Mouse (Mus musculus) limb, embryonic 11.5 days (tissue): ENCODE results near the gene Tomm7. TPM values are rescaled to one million over a fixed set of nuclear protein-coding genes. Genes with fewer than 3 reads are reported as not detected.
A peak's percentile ranks its signal among the peaks of the same experiment; 100 is the strongest.
"Not testable (repeated sequence)": the region's sequence is repeated elsewhere in the genome, so short reads cannot be mapped to it uniquely, and the experiment has no call there.

Experiments
- ATAC-seq: fragments of 200-750 bp; cut with Nextera tagmentation; 2 replicates; pipeline ENCODE4 v1.8.0; 2017; ENCODE audit warnings: low read depth; ENCODE audit not compliant: insufficient number of reproducible peaks, low FRiP score, low TSS enrichment
- DNase-seq: peaks from one replicate; pipeline ENCODE4 v3.0.0-alpha.2; 2015; ENCODE audit warnings: low spot score
- H3K27ac ChIP-seq: fragments of 300-500 bp; sonication (generic); replicated peaks from 2 replicates; pipeline ENCODE4 v1.5.1; 2014; ENCODE audit warnings: low read depth, mild to moderate bottlenecking, low read length
- H3K27me3 ChIP-seq: fragments of 300-500 bp; sonication (generic); 2 replicates; pipeline ENCODE4 v1.6.1; 2014; ENCODE audit warnings: mild to moderate bottlenecking, low read length, mixed read lengths; ENCODE audit not compliant: control insufficient read depth, insufficient read depth
- H3K36me3 ChIP-seq: fragments of 300-500 bp; sonication (generic); 2 replicates; pipeline ENCODE4 v1.6.1; 2014; ENCODE audit warnings: mild to moderate bottlenecking, low read length, moderate library complexity, mixed read lengths; ENCODE audit not compliant: control insufficient read depth, insufficient read depth
- H3K4me1 ChIP-seq: fragments of 300-500 bp; sonication (generic); 2 replicates; pipeline ENCODE4 v1.6.1; 2014; ENCODE audit warnings: low read length, mixed read lengths; ENCODE audit not compliant: control insufficient read depth, insufficient read depth
- H3K4me2 ChIP-seq: fragments of 300-500 bp; sonication (generic); 2 replicates; pipeline ENCODE4 v1.6.1; 2014; ENCODE audit warnings: low read depth, mild to moderate bottlenecking, moderate library complexity; ENCODE audit not compliant: severe bottlenecking
- H3K4me3 ChIP-seq: fragments of 300-500 bp; sonication (generic); 2 replicates; pipeline ENCODE4 v1.5.1; 2014; ENCODE audit warnings: low read depth, low read length
- H3K9ac ChIP-seq: fragments of 300-500 bp; sonication (generic); 2 replicates; pipeline ENCODE4 v1.6.1; 2014; ENCODE audit warnings: mild to moderate bottlenecking, low read length
- H3K9me3 ChIP-seq: fragments of 300-500 bp; sonication (generic); 2 replicates; pipeline ENCODE4 v1.6.1; 2016; ENCODE audit warnings: low read length; ENCODE audit not compliant: control insufficient read depth
- WGBS: fragments of 180-500 bp; shearing (Covaris S2); extraction: QIAGEN DNeasy Blood & Tissue Kit; methylation state at CpG from one replicate; pipeline ENCODE4 v1.1.7; 2014; 5-methylcytosine and 5-hydroxymethylcytosine counted together
- polyA plus RNA-seq: library from polyadenylated mRNA; unstranded; fragments of >200 nt; fragmentation: Nextera tagmentation; extraction: Ambion mirVana; gene quantifications from 2 replicates; pipeline ENCODE4 v1.2.1, GENCODE M21; 2014

The Tomm7 gene
- 145 and 153 TPM in 2 replicates for polyA plus RNA-seq

DNA sequence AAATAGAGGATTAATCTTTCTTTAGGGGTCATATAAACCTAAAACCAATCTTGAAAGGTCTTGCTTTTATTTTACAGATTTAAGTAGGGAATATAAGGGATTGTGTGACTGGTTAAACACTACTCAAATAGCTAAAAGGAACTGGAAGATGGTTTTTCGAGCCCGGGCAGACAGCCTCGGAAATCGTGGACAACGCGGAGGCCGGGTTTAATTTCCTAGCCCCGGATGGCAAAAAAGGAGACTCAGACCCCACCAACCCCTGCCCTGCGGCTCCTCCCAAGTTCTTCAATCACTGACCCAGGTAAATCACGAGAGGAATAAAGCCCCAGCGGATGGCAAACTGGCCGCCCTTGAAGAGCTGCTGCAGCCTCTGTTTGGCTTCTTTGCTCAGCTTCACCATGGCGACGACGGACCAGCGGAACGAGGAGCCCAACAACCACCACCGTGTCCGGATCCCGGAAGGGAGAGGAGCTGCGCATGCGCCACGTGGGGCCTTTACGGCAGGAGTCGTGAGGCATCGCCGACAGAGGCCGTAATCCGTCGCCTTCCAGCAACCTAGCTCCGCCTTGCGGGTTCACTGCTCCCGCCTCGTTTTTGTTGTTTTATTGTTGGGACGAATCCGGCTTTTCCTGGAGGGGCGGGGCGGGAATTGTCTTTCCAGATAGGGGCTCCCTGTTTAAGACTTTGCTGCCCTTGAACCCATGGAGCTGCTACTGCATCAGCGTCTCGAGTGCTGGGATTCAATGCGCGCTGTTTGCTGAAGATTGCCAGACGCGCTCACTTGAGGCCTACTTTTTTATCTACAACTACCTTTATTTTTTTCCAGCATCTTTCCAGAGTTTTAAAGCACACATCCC lies at the start of gene Tomm7:
Tomm7 (minus strand) TSS at position 488 of the 857 bp plus-strand sequence.
- Histone ChIP-seq H3K9me3 (no peaks in the 10 kb centered on the region), H3K4me2 (peak within 1 kb of the TSS; percentile 51), H3K4me3 (peak within 1 kb of the TSS; percentile 61), H3K9ac (peak within 1 kb of the TSS; percentile 60), H3K27me3 (no peaks in the 10 kb centered on the region), H3K27ac (peak within 1 kb of the TSS; percentile 48), H3K4me1 (no peaks in the 10 kb centered on the region), H3K36me3 (peaks cover 2% of the 10 kb centered on the region; the same call in 1 of the 2 replicates)
- DNase-seq: peak; percentile 97
- WGBS: under 1% methylated on average over 44 of the region's 44 CpGs
- peak; percentile 86 for ATAC-seq

DNA sequence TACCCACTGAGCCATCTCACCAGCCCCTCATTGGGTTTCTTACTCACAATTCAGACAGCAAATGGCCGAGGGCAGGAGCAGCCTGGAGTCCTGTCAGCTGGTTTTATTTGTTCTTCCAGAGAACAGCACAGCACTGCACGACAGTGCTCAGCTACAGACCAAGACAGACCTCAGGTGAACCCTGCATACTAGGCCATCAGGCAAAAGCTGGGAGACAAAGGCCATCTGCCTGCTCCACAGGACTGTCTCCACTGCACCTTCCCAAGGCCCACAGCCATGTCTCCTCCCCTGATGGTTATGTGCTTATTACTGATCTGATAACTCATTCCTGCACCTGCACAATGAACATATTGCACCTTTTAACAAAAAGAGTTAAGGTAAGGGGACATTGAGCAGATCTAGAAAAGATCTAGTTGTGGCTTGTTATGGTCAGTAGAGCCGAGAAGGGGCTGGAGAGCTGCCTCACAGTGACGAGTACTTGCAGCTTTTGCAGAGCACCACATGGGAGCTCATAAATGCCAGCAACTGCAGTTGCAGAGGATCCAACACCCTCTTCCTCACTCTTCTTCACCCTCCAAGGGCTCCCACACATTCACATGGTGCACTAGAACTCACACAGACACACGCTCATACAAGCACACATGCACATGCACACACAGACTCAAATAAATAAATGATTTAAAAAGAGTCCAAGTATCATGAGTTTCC lies 49.3 kb upstream of the Tomm7 start:
- no peak for ATAC-seq
- DNase-seq: no peak
- 60% methylated on average over 5 of the region's 5 CpGs for WGBS
- no peak overlapping the region for H3K9ac ChIP-seq
- H3K36me3 ChIP-seq: no peaks in the 10 kb centered on the region
- no peak overlapping the region for H3K4me3 ChIP-seq
- no peak overlapping the region for H3K27ac ChIP-seq
- no peaks in the 10 kb centered on the region for H3K27me3 ChIP-seq
- H3K9me3 ChIP-seq: no peaks in the 10 kb centered on the region
- H3K4me2 ChIP-seq: no peak overlapping the region
- no peaks in the 10 kb centered on the region for H3K4me1 ChIP-seq

DNA sequence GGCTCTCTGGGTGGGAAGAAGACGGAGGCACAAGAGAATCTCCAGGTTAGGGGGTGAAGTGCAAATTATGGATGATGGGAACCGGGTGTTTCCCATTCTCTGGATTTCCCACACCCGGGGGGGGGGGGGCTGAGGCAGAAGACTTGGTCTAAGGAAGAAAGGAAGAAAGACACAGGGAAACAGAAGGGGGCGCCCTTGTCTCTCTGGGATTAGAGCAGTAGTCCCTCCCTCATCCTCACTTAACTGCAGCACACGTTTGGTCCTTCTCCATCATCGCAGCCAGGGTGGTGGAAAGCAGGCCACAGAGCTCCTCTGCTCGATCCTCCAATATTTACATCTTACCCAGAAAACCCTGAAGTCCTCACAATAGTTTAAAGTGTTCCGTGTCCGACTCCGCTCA lies 46.8 kb upstream of the Tomm7 start:
- no peak for ATAC-seq
- Histone ChIP-seq H3K36me3 (no peaks in the 10 kb centered on the region), H3K4me3 (no peak overlapping the region), H3K9ac (no peak overlapping the region), H3K27me3 (no peaks in the 10 kb centered on the region), H3K4me2 (no peak overlapping the region), H3K27ac (no peak overlapping the region), H3K4me1 (no peaks in the 10 kb centered on the region), H3K9me3 (no peaks in the 10 kb centered on the region)
- 42% methylated on average over 10 of the region's 10 CpGs for WGBS
- DNase-seq: peak; percentile 56

DNA sequence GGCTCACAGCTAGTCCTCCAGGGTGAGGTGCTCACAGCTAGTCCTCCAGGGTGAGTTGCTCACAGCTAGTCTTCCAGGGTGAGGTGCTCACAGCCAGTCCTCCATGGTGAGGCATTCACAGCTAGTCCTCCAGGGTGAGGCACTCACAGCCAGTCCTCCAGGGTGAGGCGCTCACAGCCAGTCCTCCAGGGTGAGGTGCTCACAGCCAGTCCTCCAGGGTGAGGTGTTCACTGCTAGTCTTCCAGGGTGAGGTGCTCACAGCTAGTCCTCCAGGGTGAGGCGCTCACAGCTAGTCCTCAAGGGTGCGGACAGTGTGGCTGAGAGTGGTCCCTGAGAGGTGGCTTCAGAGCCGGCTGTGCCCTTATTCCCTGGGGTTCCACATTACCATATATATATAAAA lies 45.5 kb upstream of the Tomm7 start:
- H3K9me3 ChIP-seq: no peaks in the 10 kb centered on the region
- no peaks in the 10 kb centered on the region for H3K36me3 ChIP-seq
- no peaks in the 10 kb centered on the region for H3K27me3 ChIP-seq
- H3K4me2 ChIP-seq: no peak overlapping the region
- no peaks in the 10 kb centered on the region for H3K4me1 ChIP-seq
- no peak for DNase-seq
- WGBS: 81% methylated on average over 4 of the region's 4 CpGs
- H3K9ac ChIP-seq: no peak overlapping the region
- no peak overlapping the region for H3K4me3 ChIP-seq
- H3K27ac ChIP-seq: no peak overlapping the region
- no peak for ATAC-seq

DNA sequence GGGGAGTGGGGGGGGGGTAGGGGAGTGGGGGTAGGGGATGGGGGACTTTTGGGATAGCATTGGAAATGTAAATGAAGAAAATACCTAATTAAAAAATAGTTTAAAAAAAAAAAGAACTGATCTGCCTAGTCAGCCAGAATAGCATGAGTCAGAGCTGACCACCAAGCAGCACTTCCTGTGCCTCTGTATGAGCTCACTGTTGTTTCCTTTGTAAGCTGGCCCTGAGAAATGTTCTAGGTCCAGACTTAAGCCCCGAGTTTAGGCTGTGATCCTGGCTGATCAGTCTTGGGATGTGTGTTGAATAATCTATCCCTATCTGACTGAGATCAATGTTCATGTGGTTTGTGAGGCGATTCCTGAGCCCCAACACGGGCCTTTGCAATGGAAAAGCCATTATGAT lies 43.1 kb upstream of the Tomm7 start:
- H3K27me3 ChIP-seq: no peaks in the 10 kb centered on the region
- H3K9me3 ChIP-seq: no peaks in the 10 kb centered on the region
- ATAC-seq (no peak), DNase-seq (no peak)
- no peak overlapping the region for H3K4me3 ChIP-seq
- H3K9ac ChIP-seq: no peak overlapping the region
- no peaks in the 10 kb centered on the region for H3K4me1 ChIP-seq
- no peak overlapping the region for H3K4me2 ChIP-seq
- WGBS: 79% methylated on average over 3 of the region's 3 CpGs
- no peaks in the 10 kb centered on the region for H3K36me3 ChIP-seq
- H3K27ac ChIP-seq: no peak overlapping the region

DNA sequence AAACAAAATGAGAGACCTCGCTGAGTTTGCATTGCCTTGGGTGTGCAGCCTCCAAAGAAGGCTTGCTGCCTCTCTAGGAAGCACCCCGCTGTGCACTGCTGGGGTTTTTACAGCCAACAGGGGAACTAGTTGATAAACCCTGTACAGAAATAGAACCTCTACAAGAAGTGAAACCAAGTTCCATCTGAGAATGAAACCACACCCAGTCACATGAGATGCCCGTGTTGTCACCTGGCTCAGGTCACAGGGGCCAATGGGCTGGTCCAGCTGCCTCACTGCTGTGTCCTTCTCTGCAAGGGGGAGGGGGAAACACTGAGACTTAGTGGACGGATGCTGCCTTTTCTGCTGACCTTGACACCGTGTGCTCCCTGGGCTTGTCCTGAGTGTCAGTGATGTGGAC lies 30.5 kb upstream of the Tomm7 start:
- no peak overlapping the region for H3K27ac ChIP-seq
- no peaks in the 10 kb centered on the region for H3K36me3 ChIP-seq
- ATAC-seq: no peak
- H3K27me3 ChIP-seq: no peaks in the 10 kb centered on the region
- no peak overlapping the region for H3K9ac ChIP-seq
- 62% methylated on average over 5 of the region's 5 CpGs for WGBS
- no peak for DNase-seq
- no peaks in the 10 kb centered on the region for H3K4me1 ChIP-seq
- no peaks in the 10 kb centered on the region for H3K9me3 ChIP-seq
- no peak overlapping the region for H3K4me3 ChIP-seq
- H3K4me2 ChIP-seq: no peak overlapping the region

DNA sequence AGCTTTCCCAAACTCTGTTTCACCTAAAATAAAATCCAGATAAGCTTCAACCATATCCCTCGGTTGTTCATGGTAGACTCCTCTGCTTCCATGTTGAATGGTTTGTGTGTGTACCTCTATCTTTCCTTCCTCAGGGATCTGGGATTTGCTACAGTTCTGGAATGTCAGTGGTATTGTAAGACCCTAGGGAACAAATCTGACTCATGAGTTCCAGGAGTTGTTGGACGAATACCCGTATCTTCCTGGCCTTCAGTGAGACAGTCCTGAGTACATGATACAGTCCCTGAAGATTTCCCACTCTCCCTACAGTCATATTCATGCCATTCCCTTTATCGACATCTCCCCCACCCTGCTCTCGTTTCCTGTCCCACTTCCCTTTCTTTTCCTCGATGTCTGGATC lies 28.6 kb upstream of the Tomm7 start:
- H3K27ac ChIP-seq: no peak overlapping the region
- ATAC-seq (no peak), DNase-seq (no peak)
- H3K4me3 ChIP-seq: no peak overlapping the region
- no peaks in the 10 kb centered on the region for H3K9me3 ChIP-seq
- no peaks in the 10 kb centered on the region for H3K36me3 ChIP-seq
- H3K4me1 ChIP-seq: no peaks in the 10 kb centered on the region
- no peaks in the 10 kb centered on the region for H3K27me3 ChIP-seq
- 87% methylated on average over 6 of the region's 6 CpGs for WGBS
- no peak overlapping the region for H3K4me2 ChIP-seq
- no peak overlapping the region for H3K9ac ChIP-seq

DNA sequence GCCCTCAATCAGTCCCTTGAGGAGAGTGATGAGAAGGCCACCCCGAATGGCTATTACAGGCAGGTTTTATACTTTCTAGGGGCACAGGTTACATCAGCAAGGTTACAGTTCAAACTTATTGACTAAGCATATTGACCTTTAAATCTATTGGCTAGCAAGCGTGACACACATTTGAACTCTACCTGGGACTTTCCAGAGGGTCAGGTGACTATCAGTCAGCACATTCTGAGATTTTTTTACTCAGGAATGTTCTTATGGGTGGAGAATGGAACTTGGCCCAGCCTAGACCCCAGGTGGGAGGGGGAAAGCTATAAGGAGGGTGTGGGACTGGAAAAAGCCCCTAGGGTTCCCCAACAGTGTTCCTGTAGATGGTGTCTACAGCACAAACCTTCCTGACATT lies 27.4 kb upstream of the Tomm7 start:
- H3K27ac ChIP-seq, H3K36me3 ChIP-seq, H3K4me2 ChIP-seq, DNase-seq, H3K9me3 ChIP-seq, ATAC-seq, H3K4me3 ChIP-seq, H3K27me3 ChIP-seq, H3K4me1 ChIP-seq, H3K9ac ChIP-seq: not testable (repeated sequence)
- 92% methylated on average over 2 of the region's 2 CpGs for WGBS
